Mouse (Mus musculus) intestine, embryonic 15.5 days (tissue): Measurements from ENCODE around the gene Nt5c2. TPM values are rescaled to one million over a fixed set of nuclear protein-coding genes. Genes with fewer than 3 reads are reported as not detected.
"Not testable (repeated sequence)": the region's sequence is repeated elsewhere in the genome, so short reads cannot be mapped to it uniquely, and the experiment has no call there.

Experiments used
- ATAC-seq: fragments of 200-750 bp; cut with Nextera tagmentation; 2 replicates; pipeline ENCODE4 v1.8.0; 2017; ENCODE audit warnings: moderate TSS enrichment, moderate library complexity
- H3K27ac ChIP-seq: fragments of 300-500 bp; sonication (generic); 2 replicates; pipeline ENCODE4 v1.5.1; 2015; ENCODE audit warnings: mild to moderate bottlenecking, inconsistent platforms
- H3K27me3 ChIP-seq: fragments of 300-500 bp; sonication (generic); replicated peaks from 2 replicates; pipeline ENCODE4 v1.6.1; 2015; ENCODE audit warnings: inconsistent platforms
- H3K36me3 ChIP-seq: fragments of 300-500 bp; sonication (generic); 2 replicates; pipeline ENCODE4 v1.6.1; 2015; ENCODE audit warnings: inconsistent platforms
- H3K4me1 ChIP-seq: fragments of 300-500 bp; sonication (generic); replicated peaks from 2 replicates; pipeline ENCODE4 v1.6.1; 2015; ENCODE audit warnings: inconsistent platforms
- H3K4me2 ChIP-seq: fragments of 300-500 bp; sonication (generic); replicated peaks from 2 replicates; pipeline ENCODE4 v1.6.1; 2015; ENCODE audit warnings: mild to moderate bottlenecking, inconsistent platforms
- H3K4me3 ChIP-seq: fragments of 300-500 bp; sonication (generic); replicated peaks from 2 replicates; pipeline ENCODE4 v1.5.1; 2015; ENCODE audit warnings: inconsistent platforms
- H3K9ac ChIP-seq: fragments of 300-500 bp; sonication (generic); 2 replicates; pipeline ENCODE4 v1.6.1; 2015; ENCODE audit warnings: inconsistent platforms
- H3K9me3 ChIP-seq: fragments of 300-500 bp; sonication (generic); 2 replicates; pipeline ENCODE4 v1.6.1; 2016; ENCODE audit warnings: inconsistent platforms
- WGBS: fragments of 180-500 bp; shearing (Covaris S2); methylation state at CpG from one replicate; pipeline ENCODE4 v1.1.7; 2015; 5-methylcytosine and 5-hydroxymethylcytosine counted together
- polyA plus RNA-seq: library from polyadenylated mRNA; unstranded; fragments of >200 nt; fragmentation: Nextera tagmentation; extraction: Ambion mirVana; gene quantifications from 2 replicates; pipeline ENCODE4 v1.2.1, GENCODE M21; 2015

Gene Nt5c2
- polyA plus RNA-seq, 1 experiment from 2014 or later: 49.1 TPM

GRCm38 (mm10) chr19:47015396-47015795 lies 443 bp upstream of the Nt5c2 start:
- WGBS: 2% methylated on average over 37 of the region's 37 CpGs

GRCm38 (mm10) chr19:47014159-47014446 lies 850 bp downstream of the Nt5c2 start:
- peaks cover 57% of the 10 kb centered on the region for H3K27me3 ChIP-seq
- no peaks in the 10 kb centered on the region for H3K9me3 ChIP-seq
- H3K36me3 ChIP-seq: no peaks in the 10 kb centered on the region
- no peak overlapping the region for H3K27ac ChIP-seq
- WGBS: 4% methylated on average over 11 of the region's 11 CpGs
- H3K4me1 ChIP-seq: peaks cover 16% of the 10 kb centered on the region
- peak overlapping the region; percentile 93 for H3K4me2 ChIP-seq
- no peak for ATAC-seq
- H3K4me3 ChIP-seq: peak overlapping the region; percentile 37
- H3K9ac ChIP-seq: no peak overlapping the region

More at GRCm38 (mm10) chr19:47015396-47015795, 443 bp upstream of the Nt5c2 start:
- Histone ChIP-seq H3K4me2 (peak overlapping the region; percentile 93), H3K9ac (no peak overlapping the region), H3K27me3 (peaks cover 57% of the 10 kb centered on the region), H3K27ac (peak overlapping the region; percentile 17; the same call in 1 of the 2 replicates), H3K4me3 (peak overlapping the region; percentile 37), H3K36me3 (no peaks in the 10 kb centered on the region), H3K4me1 (peaks cover 16% of the 10 kb centered on the region), H3K9me3 (no peaks in the 10 kb centered on the region)
- ATAC-seq: peak; percentile 24; the same call in 1 of the 2 replicates

GRCm38 (mm10) chr19:47013340-47014158 lies 1.4 kb downstream of the Nt5c2 start:
- H3K4me2 ChIP-seq: peak overlapping the region; percentile 93
- ATAC-seq: no peak
- 12% methylated on average over 20 of the region's 20 CpGs for WGBS
- no peak overlapping the region for H3K4me3 ChIP-seq
- peaks cover 57% of the 10 kb centered on the region for H3K27me3 ChIP-seq
- H3K27ac ChIP-seq: no peak overlapping the region
- peaks cover 16% of the 10 kb centered on the region for H3K4me1 ChIP-seq
- no peaks in the 10 kb centered on the region for H3K36me3 ChIP-seq
- H3K9me3 ChIP-seq: no peaks in the 10 kb centered on the region
- no peak overlapping the region for H3K9ac ChIP-seq

GRCm38 (mm10) chr19:47012521-47013130 lies 2.3 kb downstream of the Nt5c2 start:
- no peak for ATAC-seq
- Histone ChIP-seq H3K9ac (no peak overlapping the region), H3K27ac (no peak overlapping the region), H3K4me3 (no peak overlapping the region), H3K4me1 (peaks cover 16% of the 10 kb centered on the region), H3K36me3 (no peaks in the 10 kb centered on the region), H3K4me2 (no peak overlapping the region), H3K9me3 (no peaks in the 10 kb centered on the region), H3K27me3 (peaks cover 50% of the 10 kb centered on the region)
- 87% methylated on average over 15 of the region's 15 CpGs for WGBS

GRCm38 (mm10) chr19:47009943-47010342 lies 5.0 kb downstream of the Nt5c2 start:
- Histone ChIP-seq H3K9me3 (no peaks in the 10 kb centered on the region), H3K27ac (no peak overlapping the region), H3K4me1 (peaks cover 8% of the 10 kb centered on the region), H3K9ac (no peak overlapping the region), H3K27me3 (peaks cover 33% of the 10 kb centered on the region), H3K4me3 (no peak overlapping the region), H3K4me2 (no peak overlapping the region), H3K36me3 (no peaks in the 10 kb centered on the region)
- no peak for ATAC-seq
- WGBS: 65% methylated on average over 5 of the region's 5 CpGs

- 78% methylated on average over 7 of the region's 7 CpGs for WGBS
- Histone ChIP-seq H3K4me2 (no peak overlapping the region), H3K9ac (no peak overlapping the region), H3K27me3 (peaks cover 28% of the 10 kb centered on the region), H3K27ac (no peak overlapping the region), H3K4me1 (peaks cover 3% of the 10 kb centered on the region), H3K36me3 (no peaks in the 10 kb centered on the region), H3K4me3 (no peak overlapping the region), H3K9me3 (no peaks in the 10 kb centered on the region)
- ATAC-seq: no peak
These were observed 5.5 kb downstream of the Nt5c2 start for GRCm38 (mm10) chr19:47009420-47009819.

- H3K9ac ChIP-seq: no peak overlapping the region
- ATAC-seq: no peak
- H3K4me1 ChIP-seq: no peaks in the 10 kb centered on the region
- H3K9me3 ChIP-seq: no peaks in the 10 kb centered on the region
- WGBS: 3% methylated on average over 4 of the region's 4 CpGs
- H3K27me3 ChIP-seq: no peaks in the 10 kb centered on the region
- H3K36me3 ChIP-seq: no peaks in the 10 kb centered on the region
- no peak overlapping the region for H3K4me2 ChIP-seq
- H3K4me3 ChIP-seq: no peak overlapping the region
- H3K27ac ChIP-seq: no peak overlapping the region
These were observed 8.6 kb downstream of the Nt5c2 start for GRCm38 (mm10) chr19:47006321-47006720.

- H3K27me3 ChIP-seq: no peaks in the 10 kb centered on the region
- H3K9ac ChIP-seq: no peak overlapping the region
These were observed 9.1 kb downstream of the Nt5c2 start for GRCm38 (mm10) chr19:47005873-47006272.

GRCm38 (mm10) chr19:47003742-47004511 lies 11.0 kb downstream of the Nt5c2 start:
- Histone ChIP-seq H3K27ac (no peak overlapping the region), H3K9me3 (no peaks in the 10 kb centered on the region), H3K27me3 (no peaks in the 10 kb centered on the region), H3K4me2 (no peak overlapping the region), H3K4me1 (no peaks in the 10 kb centered on the region), H3K4me3 (no peak overlapping the region), H3K9ac (no peak overlapping the region), H3K36me3 (no peaks in the 10 kb centered on the region)
- no peak for ATAC-seq
- 75% methylated on average over 6 of the region's 6 CpGs for WGBS

More at GRCm38 (mm10) chr19:47005873-47006272, 9.1 kb downstream of the Nt5c2 start:
- Histone ChIP-seq H3K4me2 (no peak overlapping the region), H3K27ac (no peak overlapping the region), H3K4me3 (no peak overlapping the region), H3K4me1 (no peaks in the 10 kb centered on the region), H3K36me3 (no peaks in the 10 kb centered on the region), H3K9me3 (no peaks in the 10 kb centered on the region)
- 70% methylated on average over 5 of the region's 5 CpGs for WGBS
- no peak for ATAC-seq

- not testable (repeated sequence) for H3K27ac ChIP-seq, H3K9ac ChIP-seq, ATAC-seq, H3K27me3 ChIP-seq, H3K36me3 ChIP-seq, H3K4me3 ChIP-seq, H3K4me1 ChIP-seq, H3K9me3 ChIP-seq, H3K4me2 ChIP-seq
- 79% methylated on average over 3 of the region's 3 CpGs for WGBS
These were observed 14.6 kb downstream of the Nt5c2 start for GRCm38 (mm10) chr19:47000357-47000756.

- Histone ChIP-seq H3K4me2 (no peak overlapping the region), H3K9ac (no peak overlapping the region), H3K27ac (no peak overlapping the region), H3K4me1 (no peaks in the 10 kb centered on the region), H3K9me3 (no peaks in the 10 kb centered on the region), H3K27me3 (no peaks in the 10 kb centered on the region), H3K36me3 (no peaks in the 10 kb centered on the region), H3K4me3 (no peak overlapping the region)
- no peak for ATAC-seq
- WGBS: 66% methylated on average over 6 of the region's 6 CpGs
These were observed 15.2 kb downstream of the Nt5c2 start for GRCm38 (mm10) chr19:46999753-47000152.

- Histone ChIP-seq H3K36me3 (no peaks in the 10 kb centered on the region), H3K4me3 (no peak overlapping the region), H3K4me2 (no peak overlapping the region), H3K27me3 (no peaks in the 10 kb centered on the region), H3K9ac (no peak overlapping the region), H3K27ac (no peak overlapping the region), H3K9me3 (no peaks in the 10 kb centered on the region), H3K4me1 (no peaks in the 10 kb centered on the region)
- WGBS: 80% methylated on average over 4 of the region's 4 CpGs
- no peak for ATAC-seq
These were observed 16.0 kb downstream of the Nt5c2 start for GRCm38 (mm10) chr19:46998953-46999352.
